In genomic region chr5:95874969-95875368, GRCm38 (mm10) we compare ENCODE assay signal across 17 mouse cellular contexts.
DNase-seq lines count a peak whose midpoint lies in the region; ATAC-seq lines count a peak whose summit lies in the region.
"Had no signal": no experiment of that assay in that cellular context is flagged by ENCODE, and none has a peak within 500 bp of the region (broad histone marks: within the 10 kb centered on the region; RNA-seq: fewer than 3 reads in every experiment).

No protein-coding gene starts in this region.

- H3K36me3 ChIP-seq in midbrain, embryonic 11.5 days (ENCODE audit: control insufficient read depth, insufficient read depth, low read length): no peaks in the 10 kb centered on the region
- no peaks in the 10 kb centered on the region for H3K36me3 ChIP-seq in midbrain, embryonic 10.5 days
- H3K36me3 ChIP-seq: embryonic facial prominence, embryonic 10.5 days; heart, embryonic 13.5 days; hindbrain, embryonic 13.5 days had no signal

- WGBS in midbrain, embryonic 11.5 days: 72% methylated on average over 5 of the region's 5 CpGs
- 81% methylated on average over 5 of the region's 5 CpGs for WGBS in midbrain, embryonic 10.5 days

- no peak overlapping the region for H3K4me3 ChIP-seq in midbrain, embryonic 11.5 days (ENCODE audit: low read depth, low read length)
- H3K4me3 ChIP-seq in midbrain, embryonic 10.5 days: no peak overlapping the region
- H3K4me3 ChIP-seq: embryonic facial prominence, embryonic 10.5 days; forebrain, embryonic 13.5 days; heart, embryonic 13.5 days; hindbrain, embryonic 13.5 days had no signal

- no peaks in the 10 kb centered on the region for H3K9me3 ChIP-seq in midbrain, embryonic 11.5 days (ENCODE audit: control insufficient read depth, low read length)
- no peaks in the 10 kb centered on the region for H3K9me3 ChIP-seq in midbrain, embryonic 10.5 days (replicated peaks)
- H3K9me3 ChIP-seq: embryonic facial prominence, embryonic 10.5 days; forebrain, embryonic 13.5 days; heart, embryonic 13.5 days; hindbrain, embryonic 13.5 days had no signal

- no peak overlapping the region for H3K9ac ChIP-seq in midbrain, embryonic 11.5 days (ENCODE audit: low read length)
- H3K9ac ChIP-seq: forebrain, embryonic 13.5 days; forebrain, postnatal 0 days; heart, embryonic 13.5 days; hindbrain, embryonic 13.5 days had no signal

- intact Hi-C loops in heart, postnatal 14 days (cut with DNase I): no loop called here

- no peak overlapping the region for H3K27ac ChIP-seq in midbrain, embryonic 11.5 days (ENCODE audit: low read depth, low read length)
- H3K27ac ChIP-seq in midbrain, embryonic 10.5 days (replicated peaks): no peak overlapping the region
- H3K27ac ChIP-seq: embryonic facial prominence, embryonic 10.5 days; forebrain, embryonic 13.5 days; heart, embryonic 13.5 days; hindbrain, embryonic 13.5 days had no signal

- no peaks in the 10 kb centered on the region for H3K27me3 ChIP-seq in midbrain, embryonic 11.5 days (ENCODE audit: control insufficient read depth, insufficient read depth, low read length)
- H3K27me3 ChIP-seq in midbrain, embryonic 10.5 days (ENCODE audit: low read depth, poor library complexity, severe bottlenecking): no peaks in the 10 kb centered on the region
- H3K27me3 ChIP-seq: forebrain, embryonic 13.5 days; heart, embryonic 13.5 days; hindbrain, embryonic 13.5 days had no signal

- no peak overlapping the region for H3K4me2 ChIP-seq in midbrain, embryonic 11.5 days
- H3K4me2 ChIP-seq: forebrain, embryonic 13.5 days; heart, embryonic 13.5 days; hindbrain, embryonic 13.5 days had no signal

- ATAC-seq in midbrain, embryonic 11.5 days (ENCODE audit: low FRiP score): peak; percentile 38; the same call in 1 of the 2 replicates
- ATAC-seq: forebrain, embryonic 13.5 days; forebrain, postnatal 0 days had no signal

- H3K4me1 ChIP-seq in midbrain, embryonic 11.5 days (ENCODE audit: control insufficient read depth, insufficient read depth, low read length): no peaks in the 10 kb centered on the region
- no peaks in the 10 kb centered on the region for H3K4me1 ChIP-seq in midbrain, embryonic 10.5 days
- H3K4me1 ChIP-seq: embryonic facial prominence, embryonic 10.5 days; forebrain, embryonic 13.5 days; heart, embryonic 13.5 days; hindbrain, embryonic 13.5 days had no signal

- peak; percentile 66 for DNase-seq in heart, adult 11 months
- DNase-seq in heart, postnatal 14 days: no peak
- peak; percentile 16 for DNase-seq in kidney, postnatal 10 days
- no peak for DNase-seq in kidney, postnatal 25 days
- no peak for DNase-seq in midbrain, embryonic 11.5 days (ENCODE audit: low spot score, missing footprints)
- no peak for DNase-seq in midbrain, embryonic 10.5 days (ENCODE audit: low spot score)
- peak; percentile 42 for DNase-seq in testis, postnatal 10 days (ENCODE audit: low spot score)
- no peak for DNase-seq in testis, postnatal 14 days (ENCODE audit: low spot score)
- DNase-seq: adrenal gland, postnatal 10 days; cerebellum, adult 11-12 months; cerebellum, adult 9-10 months; forebrain, postnatal 0 days; gastrocnemius, postnatal 14 days had no signal

Comparison
In these comparisons a context has a peak if more than half of its experiments do, and no peak if none do; other contexts are left out.
1. DNase-seq: peak in heart, adult 11 months (single experiment), kidney, postnatal 10 days (single experiment) and testis, postnatal 10 days (single experiment); none in heart, postnatal 14 days (0 of 2), kidney, postnatal 25 days (0 of 2), midbrain, embryonic 11.5 days (single experiment), midbrain, embryonic 10.5 days (single experiment) and testis, postnatal 14 days (single experiment).